Mouse (Mus musculus): Measurements from ENCODE around the gene Cpa2. TPM values are rescaled to one million over a fixed set of nuclear protein-coding genes. Genes with fewer than 3 reads are reported as not detected.

Cpa2 gene
- polyA plus RNA-seq, 2 experiments from 2014 or later: 1.0 to 1.2 TPM

DNA sequence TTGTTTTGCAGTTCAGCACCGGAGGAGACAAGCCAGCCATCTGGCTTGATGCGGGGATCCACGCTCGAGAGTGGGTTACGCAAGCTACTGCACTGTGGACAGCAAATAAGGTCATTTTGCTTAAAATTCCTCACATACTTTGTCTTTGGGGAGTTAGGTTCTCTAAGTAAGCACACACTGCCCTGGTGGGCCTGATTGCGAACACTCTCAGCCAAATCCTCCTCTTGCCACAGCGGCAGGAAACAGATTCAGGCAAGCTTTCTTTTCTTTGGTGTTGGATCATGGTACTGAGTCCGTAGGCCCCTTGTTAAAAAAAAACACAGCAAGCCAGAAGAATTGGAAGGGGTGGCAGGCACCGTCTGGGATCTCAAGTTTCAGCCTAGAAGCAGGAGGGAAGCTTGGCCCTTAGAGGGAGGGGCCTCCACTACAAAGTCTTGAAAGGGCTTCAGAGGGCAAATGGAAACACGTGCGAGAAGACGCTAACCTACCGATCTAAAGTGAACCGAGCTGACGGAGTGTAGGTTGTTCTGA is 7.9 kb downstream of the Cpa2 start:
- no peak for ATAC-seq

DNA sequence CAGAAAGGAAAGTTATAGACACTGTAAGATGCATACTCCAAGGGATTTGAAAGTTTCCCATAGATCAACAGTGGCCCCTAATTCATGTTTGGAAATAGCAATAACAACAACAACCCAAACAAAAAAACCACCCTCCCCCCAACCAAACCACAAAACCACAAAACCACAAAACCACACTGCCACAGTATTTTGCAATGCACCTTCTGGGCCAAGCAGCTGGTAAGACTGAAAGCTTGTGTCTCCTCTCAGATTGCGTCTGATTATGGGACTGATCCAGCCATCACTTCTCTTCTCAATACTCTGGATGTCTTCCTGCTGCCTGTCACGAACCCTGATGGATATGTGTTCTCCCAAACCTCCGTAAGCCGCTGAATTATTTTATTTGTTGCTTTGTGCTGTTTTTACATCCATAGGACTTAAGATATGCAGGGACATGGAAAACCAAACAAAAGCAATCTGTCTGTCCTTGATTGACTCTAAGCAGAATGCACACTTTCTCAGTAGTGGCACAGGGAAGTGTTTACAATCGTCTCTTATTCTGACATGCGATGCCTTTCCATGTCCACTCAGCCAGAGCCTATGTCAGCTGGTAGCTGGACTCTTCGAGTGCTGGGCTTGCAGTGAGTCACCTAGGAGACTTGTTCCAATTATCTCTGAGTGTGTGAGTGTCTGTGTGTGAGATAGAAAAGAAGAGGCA is 9.3 kb downstream of the Cpa2 start:
- ATAC-seq: no peak

DNA sequence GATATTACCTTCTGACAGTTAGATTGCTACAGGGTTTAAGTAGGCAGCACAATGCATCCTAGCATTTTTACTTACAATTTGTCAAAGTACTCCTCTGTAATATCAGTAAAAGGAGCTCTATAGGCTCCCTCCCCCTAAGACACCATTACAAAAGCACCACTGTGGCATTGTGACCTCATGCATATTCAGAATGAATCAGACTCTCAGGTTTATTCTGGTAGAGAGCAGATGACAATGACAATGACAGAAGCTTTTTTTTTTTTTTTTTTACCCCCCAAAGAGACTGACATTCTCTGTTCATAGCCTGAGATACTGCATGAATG is 9.8 kb downstream of the Cpa2 start:
- no peak for ATAC-seq

DNA sequence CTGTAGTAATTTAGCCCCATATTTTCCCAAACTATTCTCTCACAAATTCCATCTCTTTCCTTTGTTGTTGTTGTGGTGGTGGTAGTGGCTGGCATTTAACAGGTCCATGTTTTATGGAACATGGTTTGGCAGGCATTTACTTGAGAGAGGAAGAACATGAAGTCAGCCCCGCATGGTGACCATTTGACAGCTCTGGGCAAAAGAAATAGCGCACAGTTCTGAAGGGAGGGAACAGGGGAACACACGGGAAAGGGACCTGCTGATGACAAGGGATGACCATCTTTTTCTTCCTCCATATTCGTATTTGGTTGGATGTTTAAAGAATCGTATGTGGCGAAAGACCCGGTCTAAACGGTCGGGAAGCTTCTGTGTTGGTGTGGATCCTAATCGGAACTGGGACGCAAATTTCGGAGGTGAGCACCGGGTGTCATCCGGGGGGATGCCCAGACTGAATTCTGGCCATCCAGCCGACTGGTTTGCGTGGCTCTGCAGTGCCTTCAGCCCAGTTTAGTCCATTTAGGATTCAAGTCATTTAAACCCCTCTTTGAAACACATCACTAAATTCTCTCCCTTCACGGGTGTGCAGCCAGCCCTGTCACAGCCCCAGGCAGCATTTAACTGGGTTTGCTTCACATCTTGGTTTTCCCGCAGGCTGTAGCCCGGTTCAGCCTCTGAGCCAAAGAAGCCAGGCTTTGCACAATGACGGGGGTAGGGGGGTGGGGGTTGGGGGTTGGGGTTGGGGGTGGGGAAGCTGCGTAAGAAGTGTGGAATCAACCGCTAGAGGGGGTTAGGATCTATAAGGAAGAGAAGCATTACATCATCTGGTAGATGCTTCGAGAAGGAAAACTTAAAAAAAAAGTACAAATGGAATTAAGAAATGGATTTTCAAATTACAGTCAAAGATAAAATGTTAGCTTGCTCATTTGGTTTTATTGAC is 10.5 kb downstream of the Cpa2 start:
- no peak for ATAC-seq

DNA sequence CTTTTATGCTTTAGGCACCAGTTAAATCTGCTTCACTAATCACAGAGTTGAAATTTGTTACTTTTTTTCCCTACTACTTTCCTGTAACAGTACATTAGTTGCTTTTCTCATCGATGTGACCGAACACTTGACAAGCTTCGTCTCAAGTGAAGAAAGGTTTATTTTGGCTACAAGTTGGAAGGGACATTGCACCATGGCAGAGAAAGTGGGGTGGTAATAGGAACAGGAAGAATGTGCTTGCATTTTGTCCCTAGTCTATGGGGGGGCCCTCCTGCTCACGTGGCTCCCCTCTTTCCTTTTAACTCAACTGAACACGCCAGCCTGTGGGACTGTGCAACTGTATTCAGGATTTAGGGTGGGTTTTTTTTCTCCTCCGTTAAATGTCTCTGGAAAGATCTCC is 11.2 kb downstream of the Cpa2 start:
- no peak for ATAC-seq

DNA sequence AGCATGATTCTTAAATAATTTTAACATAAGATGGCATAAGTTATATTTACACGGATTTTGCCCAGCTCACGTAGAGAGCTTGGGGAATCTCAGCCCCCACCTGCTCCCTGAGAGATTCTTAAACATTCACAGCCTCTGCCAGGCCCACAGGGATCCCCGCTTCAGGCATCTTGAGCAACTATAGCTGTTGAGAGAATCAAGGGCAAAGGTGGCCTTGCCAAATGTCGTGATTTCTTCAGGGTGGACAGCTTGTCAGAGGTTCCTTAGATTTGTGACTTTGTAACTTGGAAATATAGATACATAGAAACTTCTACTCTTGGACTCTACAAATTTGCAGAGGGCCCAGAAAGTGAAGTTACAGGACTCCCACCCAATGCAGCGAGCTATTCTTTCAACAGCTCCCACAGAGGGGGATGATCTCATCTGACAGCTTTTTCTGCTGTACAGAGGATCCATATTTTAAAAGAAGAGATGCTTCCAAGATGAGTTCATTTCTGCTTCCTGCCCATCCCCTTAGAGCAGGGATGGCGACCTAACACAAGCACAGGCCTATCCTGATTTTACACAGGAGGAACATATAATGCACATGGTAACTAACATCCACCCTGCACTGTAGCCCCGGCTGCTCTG is 12.1 kb downstream of the Cpa2 start:
- ATAC-seq: no peak

DNA sequence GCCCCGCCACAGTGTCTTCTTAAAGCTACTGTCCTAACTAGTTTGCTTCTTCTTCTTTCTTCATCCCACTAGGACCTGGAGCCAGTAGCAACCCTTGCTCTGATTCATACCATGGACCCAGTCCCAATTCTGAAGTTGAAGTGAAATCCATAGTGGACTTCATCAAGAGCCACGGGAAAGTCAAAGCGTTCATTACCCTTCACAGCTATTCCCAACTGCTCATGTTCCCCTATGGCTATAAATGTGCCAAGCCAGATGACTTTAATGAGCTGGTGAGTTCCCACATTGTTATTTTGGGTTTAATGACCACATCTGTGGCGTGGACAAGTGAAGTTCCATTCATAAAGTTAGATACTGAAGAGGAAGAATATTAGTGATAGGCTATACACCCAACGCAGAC is 12.7 kb downstream of the Cpa2 start:
- ATAC-seq: no peak

DNA sequence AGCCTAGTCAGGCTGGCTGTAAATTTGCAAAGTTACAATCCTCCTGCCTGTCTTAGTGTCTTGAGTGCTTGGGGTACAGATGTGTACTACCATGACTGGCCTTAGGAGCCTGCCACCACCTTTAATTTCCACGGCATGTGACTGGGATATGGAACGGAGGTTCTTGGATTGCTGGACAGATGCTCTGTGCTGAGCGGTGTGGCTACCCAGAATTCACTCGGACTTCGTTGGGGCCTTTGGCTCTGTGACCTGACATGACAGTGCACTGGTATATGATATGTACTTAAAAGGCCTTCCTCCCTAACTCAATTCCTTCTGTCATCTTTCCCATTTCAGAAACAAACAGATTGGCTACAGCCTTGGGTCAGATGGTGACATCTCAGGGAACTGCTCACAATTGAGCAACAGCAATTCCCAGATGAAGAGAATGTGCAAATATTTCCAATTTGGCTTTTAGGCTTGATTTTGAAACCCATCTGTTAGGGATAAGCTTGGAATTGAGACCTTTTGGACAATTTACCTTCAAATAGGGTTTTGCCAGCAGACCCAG is 13.3 kb downstream of the Cpa2 start:
- ATAC-seq: no peak

DNA sequence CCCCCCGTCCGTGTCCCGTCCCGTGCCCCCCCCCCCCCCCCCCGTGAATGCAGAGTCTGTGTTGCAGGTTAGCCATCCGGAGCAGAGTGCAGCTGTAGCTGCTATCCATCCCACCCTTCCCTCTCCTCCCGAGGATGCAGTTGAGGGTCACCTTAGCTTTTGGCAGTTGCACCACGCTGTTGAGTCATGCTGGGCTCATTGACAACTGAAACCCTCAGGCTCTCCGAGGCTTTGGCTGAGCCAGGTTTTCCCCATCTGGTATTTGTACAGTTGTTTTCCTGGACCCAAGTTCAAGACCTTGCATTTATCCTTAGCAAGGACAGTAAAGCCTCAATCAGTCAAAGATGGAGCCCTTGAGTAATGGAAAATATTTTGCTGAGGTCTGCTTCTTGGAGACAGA is 14.7 kb downstream of the Cpa2 start:
- ATAC-seq: no peak

DNA sequence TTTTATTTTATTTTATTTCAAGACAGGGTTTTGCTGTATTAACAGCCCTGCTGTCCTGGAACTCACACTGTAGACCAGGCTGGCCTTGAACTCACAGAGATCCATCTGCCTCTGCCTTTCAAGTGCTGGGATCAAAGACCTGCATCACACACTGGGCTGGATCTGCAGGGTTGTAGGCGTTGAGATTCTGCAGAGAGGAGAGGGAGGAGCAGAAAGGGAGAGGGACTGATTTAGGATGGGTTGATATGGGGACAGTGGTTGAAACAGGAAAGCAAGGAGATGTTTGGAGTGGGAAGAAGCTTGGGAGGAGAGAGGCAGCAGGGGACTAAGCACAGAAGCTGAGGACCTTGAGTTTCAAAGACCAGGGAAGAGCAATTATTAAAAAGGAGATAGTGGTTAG is 18.3 kb downstream of the Cpa2 start:
- ATAC-seq: no peak

DNA sequence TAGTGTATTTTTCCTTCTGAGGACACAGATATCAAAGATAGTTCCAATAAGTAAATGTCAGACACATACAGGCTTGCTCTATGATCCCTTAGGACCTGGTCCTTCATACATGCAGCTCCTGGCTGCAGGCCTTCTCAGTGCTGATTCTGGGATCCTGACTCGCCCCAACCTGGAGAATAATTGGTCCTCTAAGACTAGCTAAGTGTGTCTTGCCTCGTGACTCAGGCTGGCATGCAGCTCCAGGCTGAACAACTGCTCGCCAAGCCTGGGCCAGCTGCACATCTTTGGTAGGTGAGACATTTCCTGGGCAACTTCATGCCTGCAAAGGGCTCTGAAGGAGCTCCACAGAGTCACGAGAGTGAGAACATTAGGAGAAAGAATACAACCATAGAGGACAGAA is 20.8 kb downstream of the Cpa2 start:
- no peak for ATAC-seq

DNA sequence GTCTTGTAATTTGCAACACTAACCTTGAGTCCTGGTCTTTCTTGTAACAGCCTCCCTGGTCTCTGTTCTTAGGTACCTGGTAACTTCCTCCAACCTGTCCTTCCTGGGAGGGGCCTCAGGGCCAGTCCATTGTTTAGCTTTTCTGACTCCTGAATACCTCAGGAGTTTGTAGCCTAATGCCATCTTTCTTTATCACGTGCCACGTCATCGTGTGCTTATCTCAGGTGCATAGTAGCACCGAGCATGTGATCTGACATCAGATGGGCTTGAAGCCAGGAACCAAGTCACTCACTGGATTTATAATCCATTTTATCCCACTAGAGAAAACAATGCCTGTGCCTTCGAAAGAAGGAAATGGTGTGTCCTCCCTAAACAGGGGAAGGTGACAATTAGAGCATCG is 22.2 kb downstream of the Cpa2 start:
- ATAC-seq: no peak

DNA sequence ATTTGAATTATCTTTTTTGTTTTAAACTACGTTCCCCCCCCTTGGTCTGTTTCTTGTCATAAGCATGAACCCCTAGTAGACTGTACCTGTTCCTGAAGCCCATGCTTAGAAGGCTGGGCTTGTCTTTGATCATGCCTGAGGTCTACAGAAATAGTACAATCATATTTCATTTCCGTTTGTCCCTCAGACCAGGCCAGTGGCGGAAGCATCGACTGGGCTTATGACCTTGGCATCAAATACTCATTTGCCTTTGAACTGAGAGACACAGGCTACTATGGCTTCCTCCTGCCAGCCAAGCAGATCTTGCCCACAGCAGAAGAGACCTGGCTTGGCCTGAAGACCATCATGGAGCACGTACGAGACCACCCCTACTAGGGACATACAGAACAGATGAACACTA is 22.7 kb downstream of the Cpa2 start:
- ATAC-seq: no peak

DNA sequence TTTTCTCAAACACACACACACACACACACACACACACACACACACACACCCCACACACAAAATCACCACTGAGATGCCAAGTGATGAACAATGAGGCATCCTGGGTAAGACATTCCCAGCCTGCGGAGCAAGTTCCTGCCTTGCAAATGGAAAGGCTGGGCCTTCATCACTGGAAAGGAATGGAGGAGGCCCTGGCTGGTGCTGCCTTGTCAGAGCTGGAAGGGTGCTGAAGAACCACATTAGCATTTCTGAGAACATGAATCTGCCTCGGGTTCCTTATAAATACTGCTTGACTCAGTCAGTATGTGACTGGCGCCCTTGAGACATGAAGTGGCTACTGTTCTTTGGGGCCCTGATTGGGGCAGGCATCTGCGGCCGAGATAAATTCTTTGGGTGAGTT is 26.7 kb downstream of the Cpa2 start, which contains the start of gene Cpa4:
Cpa4 (plus strand) TSS at position 301 of the 400 bp plus-strand sequence.
- no peak for ATAC-seq

DNA sequence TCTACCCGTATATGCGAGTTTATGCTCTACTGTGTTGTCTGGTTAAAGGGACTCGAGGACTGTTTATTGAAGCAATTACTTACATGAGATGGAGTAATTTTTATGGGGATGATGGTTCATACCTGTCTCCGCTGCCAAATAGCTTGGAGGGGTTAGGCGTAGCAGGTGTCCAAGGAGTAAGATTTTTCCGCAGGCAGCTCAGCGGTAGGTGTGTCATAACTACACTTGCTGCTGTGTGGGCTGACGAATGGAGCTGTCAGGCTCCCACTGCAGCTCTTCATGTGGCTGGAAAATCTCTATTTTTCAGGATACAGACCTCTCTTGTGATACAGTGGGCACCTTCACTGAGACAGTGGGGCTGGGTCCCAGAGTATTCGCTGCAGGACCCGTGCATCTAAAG is 27.9 kb downstream of the Cpa2 start:
- no peak for ATAC-seq

DNA sequence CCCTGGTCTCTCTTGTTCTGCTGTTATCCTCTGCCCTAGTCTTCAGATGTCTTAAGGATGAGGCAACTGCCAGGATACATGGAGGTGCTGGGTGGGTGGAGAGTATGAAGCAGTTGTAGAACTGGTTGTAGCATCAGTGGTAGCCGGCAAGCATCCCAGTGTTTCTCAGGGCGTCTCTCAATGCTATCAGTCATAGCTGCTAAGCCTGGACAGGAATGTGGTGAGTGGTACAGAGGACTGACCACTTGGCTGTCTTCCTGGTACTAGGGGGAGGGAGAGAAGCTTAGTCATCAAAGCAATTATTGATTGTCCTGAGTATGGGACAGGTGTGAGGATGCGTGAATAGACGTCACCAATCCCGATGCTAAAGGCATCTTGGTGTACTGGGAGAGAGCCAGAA is 28.6 kb downstream of the Cpa2 start:
- no peak for ATAC-seq

DNA sequence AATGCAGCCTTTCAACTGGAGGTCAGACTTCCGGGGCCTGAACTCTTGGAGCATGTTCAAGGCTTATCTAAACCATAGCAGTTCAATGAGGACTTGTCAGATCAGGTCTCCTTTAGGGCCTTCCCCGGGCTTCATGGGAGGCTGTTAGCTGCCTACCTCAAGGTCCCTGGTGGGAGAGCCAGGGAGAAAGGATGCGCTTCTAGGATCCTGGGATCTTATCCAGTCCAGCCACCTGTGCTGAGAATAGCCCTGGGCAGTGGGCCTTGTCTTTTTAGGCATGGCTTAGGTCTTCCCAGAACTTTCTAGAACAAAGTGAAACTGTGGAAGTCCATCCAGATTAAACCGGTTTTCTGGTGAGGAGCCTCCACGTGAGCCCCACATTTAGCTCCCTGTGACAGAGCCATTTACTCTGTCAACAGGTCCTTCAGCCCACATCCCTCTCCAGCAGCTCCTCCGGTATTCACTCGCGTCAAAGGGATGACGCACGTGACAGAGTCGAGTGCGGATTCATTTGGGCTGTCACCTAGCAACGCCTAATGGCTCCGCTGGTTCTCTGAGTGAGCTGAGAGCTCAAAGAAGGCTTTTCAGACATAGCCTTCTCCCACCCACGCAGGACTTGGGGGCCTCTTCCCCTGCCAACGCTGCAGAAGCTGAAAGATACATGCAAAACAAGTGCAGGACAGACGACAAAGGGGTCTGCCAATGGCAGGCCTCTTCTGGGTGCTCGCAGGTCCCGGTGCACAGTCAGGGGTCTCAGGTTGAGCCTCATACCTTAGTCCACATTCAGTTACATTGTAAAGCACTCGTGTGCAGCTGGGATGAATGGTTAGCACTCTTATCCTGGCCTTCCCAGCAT is 31.3 kb downstream of the Cpa2 start:
- ATAC-seq: no peak

DNA sequence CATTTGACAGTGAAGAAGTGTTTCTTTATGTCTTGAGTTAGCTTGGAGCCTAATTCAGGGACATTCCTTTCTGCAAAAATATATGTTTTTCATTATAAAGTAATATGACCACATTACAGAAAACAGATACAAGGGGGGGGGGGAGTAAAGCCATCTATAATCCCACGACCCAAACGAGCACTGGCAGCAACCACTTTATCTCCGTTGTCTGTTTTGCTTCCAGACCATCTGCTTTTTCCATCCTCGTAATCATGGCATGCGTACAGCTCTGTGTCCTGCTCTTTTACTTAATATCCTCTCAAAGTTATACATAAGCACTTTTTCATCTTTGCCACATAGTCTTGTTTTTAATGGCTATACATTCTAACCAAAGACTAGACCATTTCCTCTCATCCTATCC is 32.0 kb downstream of the Cpa2 start:
- no peak for ATAC-seq

DNA sequence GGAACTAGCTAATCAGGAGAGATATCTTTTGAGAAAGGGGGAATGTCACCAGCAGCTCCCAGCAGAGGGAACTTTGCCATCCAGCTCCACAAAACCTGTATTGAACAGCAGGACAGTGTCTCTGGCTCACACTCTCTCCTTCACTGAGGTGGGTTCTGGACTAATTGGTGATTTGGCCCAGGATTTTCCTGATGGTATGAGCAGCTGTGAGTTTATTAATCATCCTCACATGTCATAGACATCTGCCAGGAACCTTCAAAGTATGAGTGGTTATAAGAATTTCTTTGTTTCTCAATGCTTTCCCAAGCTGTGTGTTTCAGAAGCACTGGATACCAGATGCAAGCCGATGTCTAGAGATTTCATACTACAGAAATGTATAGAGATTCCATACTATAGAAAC is 33.6 kb downstream of the Cpa2 start:
- no peak for ATAC-seq

DNA sequence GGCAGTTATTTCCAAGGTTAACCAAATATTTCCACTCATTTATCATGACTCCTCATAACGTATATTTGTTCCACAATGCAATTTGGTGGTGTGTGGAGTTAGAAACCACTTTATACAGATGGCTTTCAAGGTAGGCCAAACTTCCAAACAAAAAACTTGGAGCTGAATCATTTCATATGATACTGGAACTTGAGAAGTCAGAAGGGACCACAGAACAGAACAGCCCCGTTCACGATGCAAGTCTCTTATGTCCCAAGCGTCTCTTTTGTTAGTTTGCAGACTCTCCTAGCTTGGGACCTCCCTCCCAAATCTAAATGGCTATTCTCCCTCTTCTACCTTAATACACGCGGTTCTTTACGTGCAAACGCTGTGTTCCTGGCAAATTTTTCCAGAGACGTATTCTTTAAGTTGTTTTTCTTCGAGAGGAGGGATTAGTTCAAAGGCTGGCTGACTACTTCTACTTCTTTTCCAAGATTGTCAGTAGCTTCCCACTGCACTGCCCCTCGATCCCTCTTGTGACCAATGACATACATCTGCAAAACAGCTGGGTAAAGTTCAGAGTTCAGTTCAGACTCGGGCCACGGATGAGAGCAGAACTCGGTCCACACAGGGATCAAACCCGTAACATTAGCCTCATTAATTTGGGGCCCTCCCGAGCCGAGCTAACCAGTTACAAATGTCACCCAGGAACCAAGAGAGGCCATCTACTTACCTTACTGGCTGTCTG is 35.3 kb downstream of the Cpa2 start:
- ATAC-seq: no peak
